Mouse (Mus musculus) frontal cortex, postnatal 25 days (tissue): ENCODE results near the gene Ppat.
A peak's percentile ranks its signal among the peaks of the same experiment; 100 is the strongest.
"Not testable (repeated sequence)": the region's sequence is repeated elsewhere in the genome, so short reads cannot be mapped to it uniquely, and the experiment has no call there.

Experiments used
- DNase-seq, 2 experiments: peaks; one replicate each; pipeline ENCODE4 v3.0.0; 2022; ENCODE audit warnings: low spot score in 2 of 2

Gene Ppat

GRCm38 (mm10) chr5:76947758-76948157 lies 3.6 kb downstream of the Ppat start:
- no peak for DNase-seq

DNA sequence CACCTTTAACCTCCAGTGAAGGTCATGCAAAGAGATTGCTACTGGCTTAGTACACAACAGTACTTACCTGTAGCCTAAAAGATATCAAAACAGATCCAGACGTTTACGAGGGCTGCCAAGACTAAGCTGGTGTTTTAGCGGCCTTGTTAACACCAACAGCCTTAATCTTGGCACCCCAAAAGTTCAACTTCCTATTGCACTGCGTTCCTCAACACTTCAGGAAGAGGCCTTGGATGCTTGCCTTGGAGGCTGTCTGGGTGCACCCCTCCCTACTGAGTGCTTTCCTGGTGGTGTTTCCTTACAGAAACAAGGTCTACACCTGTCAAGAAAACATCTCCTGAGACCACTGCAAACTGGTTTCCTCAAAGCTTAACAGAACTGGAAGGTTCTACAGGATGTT lies 4.2 kb downstream of the Ppat start:
- no peak for DNase-seq

DNA sequence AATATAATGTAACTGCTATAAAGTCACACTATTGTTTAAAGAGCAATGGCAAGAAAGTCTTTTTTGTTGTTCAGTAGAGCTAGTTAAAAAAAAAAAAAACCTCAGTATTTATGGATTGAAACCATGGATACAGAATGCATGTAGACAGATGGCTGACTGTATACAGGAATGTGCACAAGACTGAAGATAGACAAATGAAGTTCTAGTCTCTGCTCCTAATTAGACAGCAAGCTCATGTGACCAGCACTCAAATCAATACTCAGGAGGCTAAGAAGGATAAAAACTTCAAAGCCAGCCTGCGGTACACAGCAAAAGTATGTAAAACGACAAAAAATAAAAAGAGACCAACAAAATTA lies 5.7 kb downstream of the Ppat start:
- DNase-seq: no peak

DNA sequence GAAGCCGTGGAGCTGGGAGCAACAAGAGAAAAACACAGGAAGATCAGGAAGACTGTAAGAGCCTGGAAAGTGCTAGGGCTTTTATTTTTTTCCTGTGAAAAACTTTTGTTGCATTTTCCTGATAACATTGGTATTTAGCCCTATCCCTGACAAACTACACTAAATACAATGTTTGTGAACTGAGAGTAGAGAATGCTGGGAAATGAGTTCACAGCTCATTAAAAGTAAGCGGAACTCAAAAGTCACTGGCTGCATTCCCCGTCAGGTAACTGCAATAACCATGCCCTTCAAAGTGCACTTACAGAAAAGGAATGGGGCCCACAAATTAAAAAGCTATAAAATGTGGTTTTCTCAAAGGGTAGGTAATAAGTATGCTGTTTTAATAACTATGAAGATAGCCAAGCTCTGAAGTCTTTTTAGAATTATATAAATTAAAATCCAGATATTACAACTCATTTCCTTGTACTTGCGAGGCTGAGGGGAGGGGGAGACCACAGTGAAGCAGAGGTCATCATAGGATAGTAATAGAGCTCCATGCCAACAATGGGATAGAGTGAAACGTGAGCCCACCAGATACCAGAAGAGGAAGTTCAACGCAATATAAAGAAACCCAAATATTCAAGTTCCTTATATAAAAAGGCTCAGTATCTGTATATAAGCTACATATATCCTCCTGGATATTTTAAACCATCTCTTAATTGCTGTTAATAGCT lies 6.3 kb downstream of the Ppat start:
- DNase-seq: no peak

- DNase-seq: no peak
Measured at GRCm38 (mm10) chr5:76942505-76942904, 8.9 kb downstream of the Ppat start.

DNA sequence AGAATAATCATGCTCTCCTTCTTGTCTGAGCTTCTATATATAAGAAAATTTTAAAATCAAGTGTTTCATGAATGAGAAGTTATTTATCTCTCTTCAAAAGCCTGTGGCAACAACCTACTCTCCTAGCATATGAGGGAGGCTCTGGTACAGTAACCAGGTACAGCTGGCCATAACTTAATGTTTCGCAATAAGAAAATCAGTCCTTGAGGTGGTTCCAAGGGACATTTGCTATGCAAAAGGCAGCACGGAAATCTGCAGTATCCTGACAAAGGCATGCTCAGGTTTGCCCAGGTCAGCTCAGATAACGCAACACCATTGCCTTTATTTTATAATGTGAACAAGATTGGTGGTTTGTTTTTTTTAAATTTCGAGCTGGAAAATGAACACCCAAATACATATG lies 9.4 kb downstream of the Ppat start:
- no peak for DNase-seq

DNA sequence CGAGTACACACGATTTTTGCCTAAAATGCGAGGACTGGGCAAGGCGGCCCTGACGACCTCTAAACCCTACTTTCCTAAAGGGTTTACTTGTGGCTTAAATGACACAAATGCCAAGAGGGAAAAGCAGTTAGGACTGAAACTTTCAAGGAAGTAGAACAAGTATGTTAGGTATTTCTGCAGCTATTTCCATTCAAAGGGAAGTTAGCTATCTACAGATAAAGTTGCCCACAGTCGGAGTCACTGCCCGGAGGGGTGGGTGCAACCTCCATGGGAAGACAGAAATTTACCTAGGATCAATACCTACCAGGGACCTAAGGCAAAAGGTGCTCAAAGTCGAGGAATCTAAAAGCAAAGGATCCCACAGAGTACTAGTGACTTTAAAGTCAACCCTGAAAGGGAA lies 11.7 kb downstream of the Ppat start:
- DNase-seq: no peak

GRCm38 (mm10) chr5:76929180-76929877 lies 22.0 kb downstream of the Ppat start:
- no peak for DNase-seq

DNA sequence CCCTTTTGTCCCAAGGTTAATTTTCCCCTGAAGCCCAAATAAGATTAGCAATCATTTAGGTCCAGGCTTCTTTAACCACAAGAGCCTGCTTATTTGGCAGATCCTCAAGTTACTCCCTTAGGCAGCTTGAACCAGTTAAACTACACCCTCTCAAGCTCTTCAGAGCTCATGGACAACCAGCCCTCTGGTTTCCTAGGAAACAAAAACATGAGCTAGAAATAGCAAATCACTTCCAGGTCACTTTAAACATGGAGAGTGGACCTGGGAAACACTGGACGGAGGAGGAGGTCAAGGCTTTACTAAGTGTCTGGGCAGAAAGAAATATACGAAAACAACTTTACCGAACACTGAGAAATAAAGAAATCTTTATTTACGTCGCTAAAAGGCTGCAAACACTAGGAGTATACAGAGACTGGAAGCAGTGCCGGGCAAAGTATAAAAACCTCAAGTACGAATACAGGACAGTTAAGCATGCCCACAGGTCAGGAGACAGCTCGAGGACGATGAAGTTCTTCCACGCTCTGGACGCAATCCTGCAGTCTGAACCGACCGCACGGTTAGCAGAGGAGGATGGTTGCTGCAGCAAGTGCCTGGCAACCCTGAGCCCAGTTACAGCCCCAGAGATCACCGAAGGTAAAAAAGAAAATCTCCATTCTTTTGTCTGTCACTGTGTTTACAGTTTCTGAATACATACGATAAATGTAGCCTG lies 23.1 kb downstream of the Ppat start:
- no peak for DNase-seq

DNA sequence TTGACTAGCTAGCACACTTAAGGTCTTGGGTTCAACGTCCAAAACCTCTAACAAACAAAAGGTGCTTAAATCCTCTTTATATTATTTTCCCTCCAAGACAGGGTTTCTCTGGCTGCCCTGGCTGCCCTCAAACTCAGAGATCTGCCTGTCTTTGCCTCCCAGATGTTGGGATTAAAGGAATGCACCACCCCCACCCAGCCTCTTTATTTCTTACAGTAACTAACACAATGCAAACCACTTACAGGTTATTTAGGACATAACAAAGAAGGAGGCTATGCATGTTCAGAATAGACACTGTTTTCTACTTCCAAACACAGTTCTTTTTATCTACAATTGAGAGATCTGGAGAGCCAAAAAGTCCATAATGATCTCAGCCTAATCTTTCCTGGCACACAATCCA lies 27.1 kb downstream of the Ppat start:
- DNase-seq: no peak

- DNase-seq: peak in 1 of 2 experiments; percentile 43
Measured at GRCm38 (mm10) chr5:76923428-76923827, 27.9 kb downstream of the Ppat start.

DNA sequence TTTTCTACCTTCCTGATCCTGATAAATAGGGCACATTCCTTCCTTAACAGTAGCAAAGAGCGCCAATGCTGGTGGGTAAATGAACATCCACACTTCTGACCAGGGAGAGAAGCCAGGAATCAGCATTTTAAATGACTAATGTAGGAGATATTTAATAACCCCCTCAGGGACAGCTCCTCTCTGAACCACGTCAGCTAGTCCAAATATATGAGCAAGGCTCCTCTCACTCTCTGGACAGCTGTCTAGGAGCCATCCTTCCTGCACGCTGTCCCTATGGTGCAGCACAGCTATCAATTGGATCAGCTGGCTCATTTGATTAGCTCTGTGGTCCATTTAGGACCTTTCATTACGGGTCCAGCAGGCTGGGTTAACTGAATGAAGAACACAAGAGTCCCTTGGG lies 28.5 kb downstream of the Ppat start:
- no peak for DNase-seq

DNA sequence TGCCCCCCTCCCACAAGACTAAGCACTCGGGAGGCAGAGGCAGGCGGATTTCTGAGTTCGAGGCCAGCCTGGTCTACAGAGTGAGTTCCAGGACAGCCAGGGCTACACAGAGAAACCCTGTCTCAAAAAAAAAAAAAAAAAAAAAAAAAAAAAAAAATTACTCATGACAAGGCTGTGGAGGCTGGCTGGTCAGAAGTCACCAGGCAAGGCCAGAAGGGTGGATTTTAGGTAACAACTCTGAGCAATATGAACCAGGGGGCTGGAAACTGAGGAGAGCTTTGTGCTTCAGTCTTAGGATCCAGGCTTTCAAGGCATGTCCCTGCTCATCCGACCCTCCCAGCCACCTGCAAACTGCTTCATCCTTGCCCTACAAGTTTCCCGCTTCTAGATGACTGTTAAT lies 38.9 kb downstream of the Ppat start:
- not testable (repeated sequence) for DNase-seq

GRCm38 (mm10) chr5:76910807-76911206 lies 40.6 kb downstream of the Ppat start:
- no peak for DNase-seq

GRCm38 (mm10) chr5:76906155-76906499 lies 45.3 kb downstream of the Ppat start:
- DNase-seq: no peak

DNA sequence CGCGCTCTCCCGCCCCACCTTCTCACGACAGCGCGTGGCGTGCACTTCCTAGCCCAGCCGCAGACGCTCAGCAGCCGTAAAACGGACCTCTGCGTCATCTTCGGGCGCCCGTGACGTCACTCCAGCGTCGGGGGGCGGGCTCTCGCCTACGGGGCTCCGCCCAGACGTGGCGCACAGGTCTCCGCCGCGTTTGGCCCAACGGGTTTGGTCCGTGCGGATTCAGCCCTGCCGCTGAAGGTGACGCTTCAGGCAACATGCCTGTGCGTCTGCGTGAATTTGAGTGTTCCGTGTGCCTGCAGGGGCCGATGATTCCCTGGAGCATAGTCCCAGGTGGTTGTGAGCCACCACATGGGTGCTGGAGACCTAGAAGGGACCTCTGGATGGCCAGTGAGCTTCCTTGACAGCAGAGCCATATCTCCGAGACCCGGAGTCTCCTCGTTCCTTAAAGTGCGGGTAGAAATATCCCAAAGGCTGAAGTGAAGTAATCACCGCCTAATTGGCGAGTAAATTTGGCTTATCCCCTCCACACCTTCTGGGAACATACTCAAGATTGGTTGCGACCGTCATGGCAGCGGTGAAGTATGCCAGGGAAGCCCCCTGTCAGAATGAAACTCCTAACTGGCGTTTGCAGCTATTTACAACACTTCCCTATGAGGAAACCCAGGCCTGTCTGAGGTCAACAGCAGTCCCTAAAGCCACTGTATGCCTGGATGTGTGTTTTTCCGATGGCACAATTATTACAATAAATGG lies 45.8 kb downstream of the Ppat start, which contains the start of gene Aasdh:
Gene Aasdh, minus strand, starts transcription at position 110 of the 750 bp plus-strand sequence.
- DNase-seq: peak; percentile 90 to 94

DNA sequence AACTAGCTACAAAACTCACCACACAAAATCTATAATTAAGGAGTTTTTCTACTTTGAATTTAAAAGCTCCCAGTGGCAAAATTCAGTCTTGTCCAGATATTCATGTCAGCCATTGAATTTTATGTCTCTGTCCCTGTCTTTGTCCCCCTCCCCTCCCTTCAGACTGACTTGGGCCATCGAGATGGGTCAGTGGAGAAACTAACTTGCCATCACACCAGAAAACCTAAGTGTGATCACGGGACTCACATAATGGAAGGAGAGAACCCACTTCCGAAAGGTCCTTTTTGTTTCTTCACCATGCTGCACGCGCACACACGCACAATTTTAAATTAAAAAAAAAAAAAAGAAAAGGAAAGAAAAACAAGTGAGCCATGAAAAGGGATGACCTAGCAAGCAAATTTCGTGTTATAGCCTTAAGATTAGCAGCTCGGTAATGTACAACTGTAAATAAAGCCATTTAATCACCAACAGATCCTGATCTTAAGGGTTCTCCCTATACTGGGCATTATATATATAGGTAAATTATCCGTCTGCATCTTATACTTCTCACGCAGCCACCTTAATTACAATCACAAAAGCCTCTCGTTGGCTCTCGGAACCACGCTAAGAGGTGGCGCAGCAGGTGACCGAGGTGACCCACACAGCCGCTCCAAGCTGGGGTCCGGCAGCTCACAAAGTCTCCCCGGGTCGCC lies 46.5 kb downstream of the Ppat start:
- no peak for DNase-seq

DNA sequence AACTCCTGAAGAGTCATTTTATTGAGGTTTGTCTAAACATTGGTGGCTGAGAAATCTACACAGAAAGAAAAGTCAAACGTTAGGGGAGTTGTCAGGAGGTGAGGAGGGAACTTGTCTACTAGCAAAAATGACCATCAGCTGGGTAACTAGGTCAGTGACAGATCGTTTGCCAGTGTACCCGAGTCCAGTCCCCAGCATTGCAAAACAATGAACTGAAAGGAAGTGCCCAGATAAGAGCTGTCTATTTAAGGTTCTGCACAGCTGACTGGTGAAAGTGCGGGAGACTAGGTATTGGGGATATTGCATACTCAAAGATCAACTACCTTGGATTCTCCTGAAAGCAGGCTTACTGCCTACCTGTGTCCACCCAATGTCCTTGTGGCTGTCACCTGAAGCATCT lies 49.2 kb downstream of the Ppat start:
- DNase-seq: no peak

- no peak for DNase-seq
Measured at GRCm38 (mm10) chr5:76893084-76893483, 58.3 kb downstream of the Ppat start.

DNA sequence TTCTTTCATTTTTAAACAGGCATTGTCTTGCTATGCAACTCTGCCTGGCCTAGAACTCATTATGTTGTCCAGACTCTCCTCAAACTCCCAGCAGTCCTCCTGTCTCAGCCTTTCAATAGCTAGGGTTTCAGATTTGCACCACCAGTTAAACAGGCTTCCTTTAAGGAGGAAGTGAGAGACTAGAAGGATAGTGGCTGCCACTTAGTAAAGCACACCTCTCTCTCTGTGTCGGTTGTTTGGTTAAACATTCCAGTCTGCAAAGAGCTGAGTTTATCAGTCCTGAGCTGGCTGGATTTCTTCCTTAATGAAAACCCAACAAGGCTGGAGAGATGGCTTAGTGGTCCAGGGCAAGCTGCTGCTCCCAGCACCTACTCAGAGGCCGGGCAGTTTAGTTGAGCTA lies 58.8 kb downstream of the Ppat start:
- DNase-seq: no peak

DNA sequence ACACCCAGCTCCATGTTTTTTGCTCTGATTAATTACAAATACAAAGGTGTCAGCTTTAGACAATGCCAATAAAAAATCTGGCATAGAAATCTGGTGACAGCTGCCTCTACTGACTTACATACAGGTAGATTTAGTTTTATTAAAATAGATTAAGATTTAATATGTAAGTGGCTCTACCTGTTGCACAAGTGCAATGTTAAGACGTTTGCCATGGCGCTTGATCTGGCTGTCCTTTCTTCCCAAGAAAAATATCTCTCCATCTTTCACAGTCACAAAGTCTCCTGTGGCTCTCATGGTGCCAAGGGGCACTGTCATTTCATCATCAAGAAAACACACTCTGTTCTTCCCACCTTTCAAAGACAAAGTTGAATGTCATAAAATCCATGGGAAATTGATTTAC lies 64.4 kb downstream of the Ppat start:
- no peak for DNase-seq

DNA sequence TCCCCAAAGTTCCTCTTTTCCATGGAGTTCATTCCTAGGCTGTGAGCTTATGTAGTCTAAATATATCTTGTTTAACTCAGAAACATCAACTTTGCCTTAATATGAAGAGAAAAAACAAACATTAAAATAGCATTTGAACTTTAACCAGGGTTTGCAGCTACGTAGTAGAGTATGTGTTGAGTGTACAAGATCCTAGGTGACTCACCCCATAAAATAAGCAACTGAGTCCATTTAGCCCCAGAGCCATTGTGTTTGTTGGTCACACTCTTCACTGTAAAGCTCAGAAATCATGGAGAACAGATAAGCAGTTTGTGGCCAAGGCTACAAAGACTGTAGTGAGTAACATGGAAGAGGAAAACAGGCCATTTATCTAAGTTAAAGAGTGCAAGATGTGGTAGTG lies 67.3 kb downstream of the Ppat start:
- DNase-seq: no peak
